Mouse (Mus musculus): Measurements from ENCODE around the gene Zfp422. TPM values are rescaled to one million over a fixed set of nuclear protein-coding genes. Genes with fewer than 3 reads are reported as not detected.
A peak's percentile ranks its signal among the peaks of the same experiment; 100 is the strongest.

Gene Zfp422
- total and polyA plus RNA-seq, 2 experiments from 2014 or later = 64.5 to 95.0 TPM

GRCm38 (mm10) chr6:116666892-116667291 is 38.1 kb upstream of the Zfp422 start:
- no peak for ATAC-seq (ENCODE audit: low FRiP score)
- no peak overlapping the region for H3K4me3 ChIP-seq (ENCODE audit: low read depth, low read length)
- no peak overlapping the region for H3K9ac ChIP-seq (replicated peaks; ENCODE audit: low read length, poor library complexity, severe bottlenecking)
- no peaks in the 10 kb centered on the region for H3K9me3 ChIP-seq (ENCODE audit: low read length)
- no peak for TF ChIP-seq CTCF (IDR thresholded peaks at IDR 0.05)
- peaks cover 5% of the 10 kb centered on the region for H3K4me1 ChIP-seq (ENCODE audit: insufficient read depth, low read length)
- no peaks in the 10 kb centered on the region for H3K27me3 ChIP-seq (ENCODE audit: insufficient read depth, low read length)
- no peak for DNase-seq (ENCODE audit: low spot score)
- no peaks in the 10 kb centered on the region for H3K36me3 ChIP-seq (ENCODE audit: insufficient read depth, low read length)
- H3K4me2 ChIP-seq (ENCODE audit: low read depth, low read length, poor library complexity, severe bottlenecking) = no peak overlapping the region
- H3K27ac ChIP-seq (ENCODE audit: low read depth, low read length) = no peak overlapping the region
- WGBS = 28% methylated on average over 3 of the region's 3 CpGs

- Histone ChIP-seq H3K4me2 (ENCODE audit: low read depth, low read length, poor library complexity, severe bottlenecking) (no peak overlapping the region), H3K27ac (ENCODE audit: low read depth, low read length) (no peak overlapping the region), H3K4me3 (ENCODE audit: low read depth, low read length) (no peak overlapping the region), H3K36me3 (ENCODE audit: insufficient read depth, low read length) (no peaks in the 10 kb centered on the region), H3K9me3 (ENCODE audit: low read length) (no peaks in the 10 kb centered on the region), H3K9ac (replicated peaks; ENCODE audit: low read length, poor library complexity, severe bottlenecking) (no peak overlapping the region), H3K27me3 (ENCODE audit: insufficient read depth, low read length) (no peaks in the 10 kb centered on the region), H3K4me1 (ENCODE audit: insufficient read depth, low read length) (peaks cover 5% of the 10 kb centered on the region)
- WGBS = 85% methylated on average over 12 of the region's 12 CpGs
- ATAC-seq (ENCODE audit: low FRiP score) (no peak), DNase-seq (ENCODE audit: low spot score) (no peak)
- TF ChIP-seq CTCF (IDR thresholded peaks at IDR 0.05) = no peak
Observed at GRCm38 (mm10) chr6:116666085-116666750, 37.4 kb upstream of the Zfp422 start.

GRCm38 (mm10) chr6:116664830-116665229 is 36.0 kb upstream of the Zfp422 start:
- Histone ChIP-seq H3K9ac (replicated peaks; ENCODE audit: low read length, poor library complexity, severe bottlenecking) (no peak overlapping the region), H3K36me3 (ENCODE audit: insufficient read depth, low read length) (no peaks in the 10 kb centered on the region), H3K4me1 (ENCODE audit: insufficient read depth, low read length) (no peaks in the 10 kb centered on the region), H3K4me2 (ENCODE audit: low read depth, low read length, poor library complexity, severe bottlenecking) (no peak overlapping the region), H3K4me3 (ENCODE audit: low read depth, low read length) (no peak overlapping the region), H3K27me3 (ENCODE audit: insufficient read depth, low read length) (no peaks in the 10 kb centered on the region), H3K27ac (ENCODE audit: low read depth, low read length) (no peak overlapping the region), H3K9me3 (ENCODE audit: low read length) (no peaks in the 10 kb centered on the region)
- ATAC-seq (ENCODE audit: low FRiP score) = no peak
- 71% methylated on average over 3 of the region's 3 CpGs for WGBS
- TF ChIP-seq CTCF (IDR thresholded peaks at IDR 0.05) = no peak
- no peak for DNase-seq (ENCODE audit: low spot score)

GRCm38 (mm10) chr6:116664031-116664430 is 35.2 kb upstream of the Zfp422 start:
- H3K4me3 ChIP-seq (ENCODE audit: low read depth, low read length) = no peak overlapping the region
- 81% methylated on average over 6 of the region's 6 CpGs for WGBS
- no peak overlapping the region for H3K4me2 ChIP-seq (ENCODE audit: low read depth, low read length, poor library complexity, severe bottlenecking)
- no peaks in the 10 kb centered on the region for H3K9me3 ChIP-seq (ENCODE audit: low read length)
- TF ChIP-seq CTCF (IDR thresholded peaks at IDR 0.05) = no peak
- no peaks in the 10 kb centered on the region for H3K36me3 ChIP-seq (ENCODE audit: insufficient read depth, low read length)
- DNase-seq (ENCODE audit: low spot score) (no peak), ATAC-seq (ENCODE audit: low FRiP score) (no peak)
- no peak overlapping the region for H3K27ac ChIP-seq (ENCODE audit: low read depth, low read length)
- no peaks in the 10 kb centered on the region for H3K27me3 ChIP-seq (ENCODE audit: insufficient read depth, low read length)
- no peaks in the 10 kb centered on the region for H3K4me1 ChIP-seq (ENCODE audit: insufficient read depth, low read length)
- H3K9ac ChIP-seq (replicated peaks; ENCODE audit: low read length, poor library complexity, severe bottlenecking) = no peak overlapping the region

- TF ChIP-seq CTCF (IDR thresholded peaks at IDR 0.05) = no peak
- Histone ChIP-seq H3K4me2 (ENCODE audit: low read depth, low read length, poor library complexity, severe bottlenecking) (no peak overlapping the region), H3K27ac (ENCODE audit: low read depth, low read length) (no peak overlapping the region), H3K9me3 (ENCODE audit: low read length) (no peaks in the 10 kb centered on the region), H3K9ac (replicated peaks; ENCODE audit: low read length, poor library complexity, severe bottlenecking) (no peak overlapping the region), H3K4me3 (ENCODE audit: low read depth, low read length) (no peak overlapping the region), H3K36me3 (ENCODE audit: insufficient read depth, low read length) (no peaks in the 10 kb centered on the region), H3K4me1 (ENCODE audit: insufficient read depth, low read length) (no peaks in the 10 kb centered on the region), H3K27me3 (ENCODE audit: insufficient read depth, low read length) (no peaks in the 10 kb centered on the region)
- 88% methylated on average over 2 of the region's 2 CpGs for WGBS
- ATAC-seq (ENCODE audit: low FRiP score) = no peak
- no peak for DNase-seq (ENCODE audit: low spot score)
Observed at GRCm38 (mm10) chr6:116663364-116663763, 34.6 kb upstream of the Zfp422 start.

GRCm38 (mm10) chr6:116653684-116654454 is 25.1 kb upstream of the Zfp422 start:
- TF ChIP-seq CTCF (IDR thresholded peaks at IDR 0.05) = peak; percentile 93

More at GRCm38 (mm10) chr6:116653684-116654454, 25.1 kb upstream of the Zfp422 start:
- ATAC-seq (ENCODE audit: low FRiP score) = peak; percentile 70
- 51% methylated on average over 9 of the region's 9 CpGs for WGBS
- H3K9ac ChIP-seq (replicated peaks; ENCODE audit: low read length, poor library complexity, severe bottlenecking) = no peak overlapping the region
- H3K4me1 ChIP-seq (ENCODE audit: insufficient read depth, low read length) = no peaks in the 10 kb centered on the region
- H3K27me3 ChIP-seq (ENCODE audit: insufficient read depth, low read length) = no peaks in the 10 kb centered on the region
- no peak overlapping the region for H3K27ac ChIP-seq (ENCODE audit: low read depth, low read length)
- no peaks in the 10 kb centered on the region for H3K9me3 ChIP-seq (ENCODE audit: low read length)
- H3K36me3 ChIP-seq (ENCODE audit: insufficient read depth, low read length) = no peaks in the 10 kb centered on the region
- DNase-seq (ENCODE audit: low spot score) = peak; percentile 89
- no peak overlapping the region for H3K4me3 ChIP-seq (ENCODE audit: low read depth, low read length)
- no peak overlapping the region for H3K4me2 ChIP-seq (ENCODE audit: low read depth, low read length, poor library complexity, severe bottlenecking)

Measured in midbrain, postnatal 0 days (tissue).